Mouse (Mus musculus) midbrain, embryonic 11.5 days (tissue): ENCODE results near the gene Aff2. TPM values are rescaled to one million over a fixed set of nuclear protein-coding genes. Genes with fewer than 3 reads are reported as not detected.

ENCODE experiments used
- ATAC-seq: fragments of 200-750 bp; cut with Nextera tagmentation; 2 replicates; pipeline ENCODE4 v1.8.0; 2017; ENCODE audit warnings: moderate TSS enrichment, moderate library complexity; ENCODE audit not compliant: low FRiP score
- DNase-seq: peaks from one replicate; pipeline ENCODE4 v3.0.0; 2015; ENCODE audit warnings: low spot score; ENCODE audit errors: missing footprints
- H3K27ac ChIP-seq: fragments of 300-500 bp; sonication (generic); 2 replicates; pipeline ENCODE4 v1.5.1; 2014; ENCODE audit warnings: low read depth, low read length
- H3K27me3 ChIP-seq: fragments of 300-500 bp; sonication (generic); 2 replicates; pipeline ENCODE4 v1.6.1; 2014; ENCODE audit warnings: mild to moderate bottlenecking, low read length, moderate library complexity, mixed read lengths; ENCODE audit not compliant: control insufficient read depth, insufficient read depth
- H3K36me3 ChIP-seq: fragments of 300-500 bp; sonication (generic); 2 replicates; pipeline ENCODE4 v1.6.1; 2014; ENCODE audit warnings: mild to moderate bottlenecking, low read length, moderate library complexity, mixed read lengths; ENCODE audit not compliant: control insufficient read depth, insufficient read depth
- H3K4me1 ChIP-seq: fragments of 300-500 bp; sonication (generic); 2 replicates; pipeline ENCODE4 v1.6.1; 2014; ENCODE audit warnings: low read length; ENCODE audit not compliant: control insufficient read depth, insufficient read depth
- H3K4me2 ChIP-seq: fragments of 300-500 bp; sonication (generic); 2 replicates; pipeline ENCODE4 v1.6.1; 2014; ENCODE audit warnings: mild to moderate bottlenecking, moderate library complexity
- H3K4me3 ChIP-seq: fragments of 300-500 bp; sonication (generic); 2 replicates; pipeline ENCODE4 v1.5.1; 2014; ENCODE audit warnings: low read depth, low read length
- H3K9ac ChIP-seq: fragments of 300-500 bp; sonication (generic); 2 replicates; pipeline ENCODE4 v1.6.1; 2014; ENCODE audit warnings: low read length
- H3K9me3 ChIP-seq: fragments of 300-500 bp; sonication (generic); 2 replicates; pipeline ENCODE4 v1.6.1; 2016; ENCODE audit warnings: low read length; ENCODE audit not compliant: control insufficient read depth
- WGBS: fragments of 180-500 bp; shearing (Covaris S2); extraction: QIAGEN DNeasy Blood & Tissue Kit; methylation state at CpG from one replicate; pipeline ENCODE4 v1.1.7; 2014; 5-methylcytosine and 5-hydroxymethylcytosine counted together
- polyA plus RNA-seq: library from polyadenylated mRNA; unstranded; fragments of >200 nt; fragmentation: Nextera tagmentation; extraction: Ambion mirVana; gene quantifications from 2 replicates; pipeline ENCODE4 v1.2.1, GENCODE M21; 2014

Gene Aff2
- polyA plus RNA-seq, 1 experiment from 2014 or later: 4.4 TPM

GRCm38 (mm10) chrX:69663038-69663437 lies 302.9 kb downstream of the Aff2 start:
- H3K9ac ChIP-seq: no peak overlapping the region
- no peaks in the 10 kb centered on the region for H3K27me3 ChIP-seq
- H3K9me3 ChIP-seq: no peaks in the 10 kb centered on the region
- no peak for DNase-seq
- no peaks in the 10 kb centered on the region for H3K36me3 ChIP-seq
- H3K27ac ChIP-seq: no peak overlapping the region
- 83% methylated on average over 2 of the region's 2 CpGs for WGBS
- H3K4me1 ChIP-seq: no peaks in the 10 kb centered on the region
- H3K4me3 ChIP-seq: no peak overlapping the region
- ATAC-seq: no peak
- no peak overlapping the region for H3K4me2 ChIP-seq

GRCm38 (mm10) chrX:69666145-69666677 lies 306.1 kb downstream of the Aff2 start:
- DNase-seq: no peak
- WGBS: 39% methylated on average over 3 of the region's 3 CpGs

GRCm38 (mm10) chrX:69675691-69676090 lies 315.6 kb downstream of the Aff2 start:
- no peaks in the 10 kb centered on the region for H3K27me3 ChIP-seq
- H3K4me3 ChIP-seq: no peak overlapping the region
- no peak overlapping the region for H3K4me2 ChIP-seq
- DNase-seq (no peak), ATAC-seq (no peak)
- H3K9me3 ChIP-seq: no peaks in the 10 kb centered on the region
- H3K36me3 ChIP-seq: no peaks in the 10 kb centered on the region
- H3K27ac ChIP-seq: no peak overlapping the region
- H3K4me1 ChIP-seq: no peaks in the 10 kb centered on the region
- no peak overlapping the region for H3K9ac ChIP-seq
- WGBS: 97% methylated on average over 1 of the region's 1 CpGs

More at GRCm38 (mm10) chrX:69666145-69666677, 306.1 kb downstream of the Aff2 start:
- no peak overlapping the region for H3K27ac ChIP-seq
- no peaks in the 10 kb centered on the region for H3K36me3 ChIP-seq
- H3K27me3 ChIP-seq: no peaks in the 10 kb centered on the region
- H3K9ac ChIP-seq: no peak overlapping the region
- H3K4me1 ChIP-seq: no peaks in the 10 kb centered on the region
- ATAC-seq: peak; percentile 72
- no peak overlapping the region for H3K4me2 ChIP-seq
- no peak overlapping the region for H3K4me3 ChIP-seq
- H3K9me3 ChIP-seq: no peaks in the 10 kb centered on the region

GRCm38 (mm10) chrX:69698840-69699239 lies 338.7 kb downstream of the Aff2 start:
- no peak overlapping the region for H3K4me3 ChIP-seq
- no peaks in the 10 kb centered on the region for H3K27me3 ChIP-seq
- ATAC-seq (no peak), DNase-seq (no peak)
- no peak overlapping the region for H3K27ac ChIP-seq
- H3K4me2 ChIP-seq: no peak overlapping the region
- WGBS: 79% methylated on average over 4 of the region's 4 CpGs
- H3K36me3 ChIP-seq: no peaks in the 10 kb centered on the region
- no peak overlapping the region for H3K9ac ChIP-seq
- H3K4me1 ChIP-seq: no peaks in the 10 kb centered on the region
- H3K9me3 ChIP-seq: no peaks in the 10 kb centered on the region

GRCm38 (mm10) chrX:69738972-69739371 lies 378.9 kb downstream of the Aff2 start:
- Histone ChIP-seq H3K4me2 (no peak overlapping the region), H3K36me3 (no peaks in the 10 kb centered on the region), H3K9me3 (no peaks in the 10 kb centered on the region), H3K27me3 (no peaks in the 10 kb centered on the region), H3K27ac (no peak overlapping the region), H3K4me1 (no peaks in the 10 kb centered on the region), H3K9ac (no peak overlapping the region), H3K4me3 (no peak overlapping the region)
- ATAC-seq: peak; percentile 66; the same call in 1 of the 2 replicates
- 38% methylated on average over 3 of the region's 3 CpGs for WGBS
- no peak for DNase-seq

GRCm38 (mm10) chrX:69744962-69745597 lies 385.0 kb downstream of the Aff2 start:
- Histone ChIP-seq H3K9me3 (no peaks in the 10 kb centered on the region), H3K36me3 (no peaks in the 10 kb centered on the region), H3K27me3 (no peaks in the 10 kb centered on the region), H3K4me1 (no peaks in the 10 kb centered on the region), H3K9ac (no peak overlapping the region), H3K4me3 (no peak overlapping the region), H3K4me2 (no peak overlapping the region), H3K27ac (no peak overlapping the region)
- DNase-seq (no peak), ATAC-seq (peak; percentile 58)
- 28% methylated on average over 3 of the region's 3 CpGs for WGBS

- Histone ChIP-seq H3K27me3 (no peaks in the 10 kb centered on the region), H3K4me3 (no peak overlapping the region), H3K4me2 (no peak overlapping the region), H3K36me3 (no peaks in the 10 kb centered on the region), H3K9me3 (no peaks in the 10 kb centered on the region), H3K27ac (no peak overlapping the region), H3K9ac (no peak overlapping the region), H3K4me1 (no peaks in the 10 kb centered on the region)
- ATAC-seq (no peak), DNase-seq (no peak)
- WGBS: 85% methylated on average over 2 of the region's 2 CpGs
These were observed 441.9 kb downstream of the Aff2 start for GRCm38 (mm10) chrX:69801890-69802439.

- Histone ChIP-seq H3K4me3 (no peak overlapping the region), H3K4me2 (no peak overlapping the region), H3K36me3 (no peaks in the 10 kb centered on the region), H3K27ac (no peak overlapping the region), H3K4me1 (no peaks in the 10 kb centered on the region), H3K27me3 (no peaks in the 10 kb centered on the region), H3K9ac (no peak overlapping the region), H3K9me3 (no peaks in the 10 kb centered on the region)
- ATAC-seq (no peak), DNase-seq (no peak)
- WGBS: 86% methylated on average over 3 of the region's 3 CpGs
These were observed 442.4 kb downstream of the Aff2 start for GRCm38 (mm10) chrX:69802481-69802880.

GRCm38 (mm10) chrX:69811798-69812197 lies 451.7 kb downstream of the Aff2 start:
- 91% methylated on average over 4 of the region's 4 CpGs for WGBS
- Histone ChIP-seq H3K27me3 (no peaks in the 10 kb centered on the region), H3K36me3 (no peaks in the 10 kb centered on the region), H3K4me2 (no peak overlapping the region), H3K9ac (no peak overlapping the region), H3K4me3 (no peak overlapping the region), H3K4me1 (no peaks in the 10 kb centered on the region), H3K9me3 (no peaks in the 10 kb centered on the region), H3K27ac (no peak overlapping the region)
- DNase-seq: no peak
- ATAC-seq: no peak
